Comparison of ENCODE assay signal across 18 mouse cellular contexts in genomic region chr17:31290859-31291258, GRCm38 (mm10). TPM values are rescaled to one million over a fixed set of nuclear protein-coding genes. Genes with fewer than 3 reads are reported as not detected.
DNase-seq lines count a peak whose midpoint lies in the region; ATAC-seq and TF ChIP-seq lines count a peak whose summit lies in the region.
"Had no signal": no experiment of that assay in that cellular context is flagged by ENCODE, and none has a peak within 500 bp of the region (broad histone marks: within the 10 kb centered on the region; RNA-seq: fewer than 3 reads in every experiment).

No protein-coding gene starts in this region.

- TF ChIP-seq CTCF in forebrain, postnatal 0 days (IDR thresholded peaks at IDR 0.05; ENCODE audit: low read depth) = no peak

- no peak overlapping the region for H3K4me3 ChIP-seq in kidney, embryonic 15.5 days (replicated peaks)
- H3K4me3 ChIP-seq in megakaryocyte, embryonic 14.5 days (replicated peaks) = peak overlapping the region; percentile 66
- no peak overlapping the region for H3K4me3 ChIP-seq in forebrain, postnatal 0 days (ENCODE audit: low read depth, low read length)
- H3K4me3 ChIP-seq: forebrain, embryonic 10.5 days; heart, embryonic 10.5 days; midbrain, embryonic 12.5 days had no signal

- peak; percentile 38 for DNase-seq in kidney, adult 9 months
- peak; percentile 56 for DNase-seq in lung, postnatal 36 days
- DNase-seq in lung, adult 18-20 months = no peak
- no peak for DNase-seq in gastrocnemius, postnatal 25 days
- no peak for DNase-seq in forebrain, postnatal 0 days
- DNase-seq: B cell, adult 2 months; cerebellum, adult 2 months; heart, postnatal 14 days; right cerebral cortex, postnatal 14 days; thymus, adult 18-20 months had no signal

- H3K9ac ChIP-seq in kidney, embryonic 15.5 days = no peak overlapping the region
- H3K9ac ChIP-seq in forebrain, postnatal 0 days = no peak overlapping the region
- H3K9ac ChIP-seq: midbrain, embryonic 12.5 days had no signal

- H3K9me3 ChIP-seq in kidney, embryonic 15.5 days (replicated peaks) = no peaks in the 10 kb centered on the region
- no peaks in the 10 kb centered on the region for H3K9me3 ChIP-seq in megakaryocyte, embryonic 14.5 days
- no peaks in the 10 kb centered on the region for H3K9me3 ChIP-seq in forebrain, postnatal 0 days (ENCODE audit: low read length)
- H3K9me3 ChIP-seq: forebrain, embryonic 10.5 days; heart, embryonic 10.5 days; midbrain, embryonic 12.5 days had no signal

- peaks cover 8% of the 10 kb centered on the region for H3K4me1 ChIP-seq in kidney, embryonic 15.5 days
- H3K4me1 ChIP-seq in megakaryocyte, embryonic 14.5 days = peaks cover 54% of the 10 kb centered on the region
- H3K4me1 ChIP-seq in forebrain, postnatal 0 days (ENCODE audit: insufficient read depth) = peaks cover 7% of the 10 kb centered on the region; the same call in 1 of the 2 replicates

- no peak for ATAC-seq in kidney, embryonic 15.5 days (replicated peaks; ENCODE audit: low FRiP score)
- ATAC-seq in granulocyte monocyte progenitor cell, adult 5-6 weeks (replicated peaks; ENCODE audit: poor library complexity, severe bottlenecking) = peak; percentile 82
- ATAC-seq in forebrain, postnatal 0 days = no peak
- ATAC-seq: hindbrain, embryonic 16.5 days had no signal

- H3K4me2 ChIP-seq in kidney, embryonic 15.5 days = no peak overlapping the region
- no peak overlapping the region for H3K4me2 ChIP-seq in forebrain, postnatal 0 days (ENCODE audit: low read depth)
- H3K4me2 ChIP-seq: midbrain, embryonic 12.5 days had no signal

- H3K27ac ChIP-seq in kidney, embryonic 15.5 days = no peak overlapping the region
- H3K27ac ChIP-seq in forebrain, postnatal 0 days (ENCODE audit: low read depth, low read length) = no peak overlapping the region
- H3K27ac ChIP-seq: forebrain, embryonic 10.5 days; heart, embryonic 10.5 days; midbrain, embryonic 12.5 days had no signal

- WGBS in kidney, embryonic 15.5 days = 65% methylated on average over 6 of the region's 6 CpGs
- WGBS in forebrain, postnatal 0 days = 79% methylated on average over 6 of the region's 6 CpGs

- no peaks in the 10 kb centered on the region for H3K36me3 ChIP-seq in kidney, embryonic 15.5 days
- no peaks in the 10 kb centered on the region for H3K36me3 ChIP-seq in megakaryocyte, embryonic 14.5 days (replicated peaks; ENCODE audit: low read length)
- H3K36me3 ChIP-seq in forebrain, postnatal 0 days (ENCODE audit: insufficient read depth) = no peaks in the 10 kb centered on the region
- H3K36me3 ChIP-seq: forebrain, embryonic 10.5 days; heart, embryonic 10.5 days; midbrain, embryonic 12.5 days had no signal

- peaks cover 15% of the 10 kb centered on the region for H3K27me3 ChIP-seq in kidney, embryonic 15.5 days
- H3K27me3 ChIP-seq in megakaryocyte, embryonic 14.5 days (replicated peaks) = peaks cover 19% of the 10 kb centered on the region
- no peaks in the 10 kb centered on the region for H3K27me3 ChIP-seq in forebrain, postnatal 0 days (ENCODE audit: insufficient read depth, low read length)

RNA-seq across cellular contexts. Expression of gene Slc37a1, which starts 4.3 kb away (rescaled TPM):
- 3.0 and 3.9 TPM in 2 replicates for polyA plus RNA-seq in kidney, embryonic 15.5 days (2015; fragmentation: Nextera tagmentation; extraction: Ambion mirVana)
- total RNA-seq in granulocyte monocyte progenitor cell, adult 5-6 weeks (2014; fragmentation: Nextera tagmentation) = 6.2 and 8.0 TPM in 2 replicates
- 7.4 and 8.4 TPM in 2 replicates for total RNA-seq in granulocyte monocyte progenitor cell, adult 5-6 weeks (2017)
- polyA plus RNA-seq in megakaryocyte, embryonic 14.5 days (2012; ENCODE audit: insufficient read depth, low replicate concordance) = 3.4 and 4.1 TPM in 2 replicates
- total RNA-seq in gastrocnemius, postnatal 25 days (2021) = 1 to 10 TPM; 3.0 to 5.2 TPM
- total RNA-seq in forebrain, postnatal 0 days (2014; rRNA removed) = 10.0 and 15.3 TPM in 2 replicates
- 4.7 and 6.7 TPM in 2 replicates for polyA plus RNA-seq in forebrain, postnatal 0 days (2015; fragmentation: Nextera tagmentation; extraction: Ambion mirVana)

RNA-seq across cellular contexts. Expression of gene Rsph1, which starts 13.7 kb away (rescaled TPM):
- polyA plus RNA-seq in kidney, embryonic 15.5 days (2015; fragmentation: Nextera tagmentation; extraction: Ambion mirVana) = 2.0 and 2.4 TPM in 2 replicates
- 3.6 TPM in 1 of 2 replicates, not detected in the other for total RNA-seq in granulocyte monocyte progenitor cell, adult 5-6 weeks (2014; fragmentation: Nextera tagmentation)
- 0.88 and 1.2 TPM in 2 replicates for total RNA-seq in granulocyte monocyte progenitor cell, adult 5-6 weeks (2017)
- polyA plus RNA-seq in megakaryocyte, embryonic 14.5 days (2012; ENCODE audit: insufficient read depth, low replicate concordance) = 0.12 TPM in 1 of 2 replicates, not detected in the other
- 10 to 100 TPM in 1 of 2 experiments, 1 to 10 TPM in 1; 8.0 to 10.2 TPM for total RNA-seq in gastrocnemius, postnatal 25 days (2021)
- 2.8 and 6.0 TPM in 2 replicates for total RNA-seq in forebrain, postnatal 0 days (2014; rRNA removed)
- 6.9 and 11.3 TPM in 2 replicates for polyA plus RNA-seq in forebrain, postnatal 0 days (2015; fragmentation: Nextera tagmentation; extraction: Ambion mirVana)
- total RNA-seq: liver, adult 2 months had no signal
- polyA plus RNA-seq: liver, adult 2 months had no signal

Comparison
In these comparisons a context has a peak if more than half of its experiments do, and no peak if none do; other contexts are left out.
1. DNase-seq: peak in kidney, adult 9 months (single experiment) and lung, postnatal 36 days (single experiment); none in lung, adult 18-20 months (0 of 2), gastrocnemius, postnatal 25 days (single experiment) and forebrain, postnatal 0 days (single experiment).